Mouse (Mus musculus): Measurements from ENCODE around the gene Crygd. TPM values are rescaled to one million over a fixed set of nuclear protein-coding genes. Genes with fewer than 3 reads are reported as not detected.

The Crygd gene
- total RNA-seq, 2 experiments from 2014 or later = not detected

- no peak for DNase-seq
These were observed 19.8 kb downstream of the Crygd start for GRCm38 (mm10) chr1:65043433-65043832.

- no peak for DNase-seq
These were observed 21.4 kb downstream of the Crygd start for GRCm38 (mm10) chr1:65041837-65042236.

- no peak for DNase-seq
These were observed 22.4 kb downstream of the Crygd start for GRCm38 (mm10) chr1:65040806-65041205.

GRCm38 (mm10) chr1:65039679-65040078 is 23.6 kb downstream of the Crygd start:
- no peak for DNase-seq

- DNase-seq = no peak
These were observed 25.7 kb downstream of the Crygd start for GRCm38 (mm10) chr1:65037542-65037941.

- no peak for DNase-seq
These were observed 27.7 kb downstream of the Crygd start for GRCm38 (mm10) chr1:65035513-65035912.

GRCm38 (mm10) chr1:65032641-65033040 is 30.6 kb downstream of the Crygd start, which contains the start of gene Akr1cl:
TSS of gene Akr1cl (minus strand) at chr1:65032759.
- DNase-seq = no peak

- DNase-seq = no peak
These were observed 35.0 kb downstream of the Crygd start for GRCm38 (mm10) chr1:65028206-65028605.

GRCm38 (mm10) chr1:65012726-65013125 is 50.5 kb downstream of the Crygd start:
- no peak for DNase-seq

Other genes with a start within 250 kb of the Crygd start
- 1 to 10 TPM; 6.6 to 7.1 TPM for gene Plekhm3, start 106.6 kb downstream of the Crygd start, total RNA-seq (2021)
- under 1 TPM in 1 of 2 experiments, not detected in 1; 0.21 TPM for gene Akr1cl, start 30.7 kb downstream of the Crygd start, total RNA-seq (2021)
- not detected for gene Cryge, start 12.3 kb downstream of the Crygd start, total RNA-seq (2021)
- gene Crygc, start 10.2 kb upstream of the Crygd start, total RNA-seq (2021) = not detected
- not detected for gene Crygb, start 18.8 kb upstream of the Crygd start, total RNA-seq (2021)
- not detected for gene Cryga, start 39.9 kb upstream of the Crygd start, total RNA-seq (2021)
- not detected for gene Gm28845, start 56.1 kb upstream of the Crygd start, total RNA-seq (2021)
- gene D630023F18Rik, start 59.8 kb upstream of the Crygd start, total RNA-seq (2021) = not detected
- gene Idh1, start 123.0 kb upstream of the Crygd start, total RNA-seq (2021) = 10 to 100 TPM; 68.5 to 84.3 TPM
- 10 to 100 TPM in 1 of 2 experiments, 1 to 10 TPM in 1; 7.8 to 11.5 TPM for gene Pikfyve, start 123.2 kb upstream of the Crygd start, total RNA-seq (2021)
- gene Pth2r, start 218.6 kb upstream of the Crygd start, total RNA-seq (2021) = not detected

All from heart, adult 18-20 months (tissue).